Mouse (Mus musculus): Measurements from ENCODE around the gene Proca1. TPM values are rescaled to one million over a fixed set of nuclear protein-coding genes. Genes with fewer than 3 reads are reported as not detected.

Proca1 gene
- total RNA-seq, 2 experiments from 2014 or later, result not detected

DNA sequence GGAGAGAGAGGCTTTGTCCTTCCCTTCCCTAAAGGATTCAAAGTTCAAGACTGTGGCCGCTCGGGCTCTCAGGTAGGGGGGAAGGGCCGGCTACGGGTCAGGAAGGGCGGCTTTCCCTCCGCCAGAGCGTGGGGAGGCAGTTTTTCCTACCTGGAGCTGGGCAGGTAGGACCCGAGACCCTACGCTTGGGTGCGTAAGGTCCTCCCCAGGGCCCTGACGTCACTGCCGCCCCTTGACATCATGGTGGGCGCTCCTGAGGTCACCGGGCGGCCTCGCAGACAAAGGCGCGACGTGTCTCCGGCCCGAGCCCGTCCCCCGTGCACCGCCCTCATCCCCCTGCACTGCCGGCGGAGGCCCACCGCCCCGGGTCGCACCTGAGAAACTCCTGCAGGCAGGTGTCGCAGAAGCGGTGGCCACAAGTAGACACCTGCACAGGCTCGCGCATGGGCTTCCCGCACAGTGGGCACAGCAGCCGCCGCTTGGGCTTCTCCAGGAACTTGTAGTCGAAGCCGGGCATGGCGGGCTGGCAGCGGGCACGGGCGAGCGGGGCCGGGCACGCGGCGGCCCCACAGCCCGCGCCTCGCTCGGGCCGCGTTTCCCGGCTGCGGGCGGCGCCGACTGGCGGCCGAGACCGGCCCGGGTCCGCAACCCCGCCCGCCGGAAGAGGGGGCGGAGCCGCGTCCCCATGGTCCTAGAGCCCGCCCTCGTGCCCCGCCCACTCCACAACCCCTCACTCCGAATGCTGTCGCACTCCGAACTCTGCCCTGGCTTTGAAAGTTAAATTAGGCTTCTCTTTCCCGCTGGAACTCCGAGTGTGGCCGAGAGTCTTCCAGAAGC, 28.1 kb upstream of the Proca1 start, which contains the start of gene Traf4:
TSS of gene Traf4 (minus strand) at position 666 of the 837 bp plus-strand sequence.
- peak; percentile 66 for ATAC-seq (replicated peaks; ENCODE audit: poor library complexity, severe bottlenecking)

- ATAC-seq (replicated peaks; ENCODE audit: poor library complexity, severe bottlenecking), result peak; percentile 42
Measured at GRCm38 (mm10) chr11:78165761-78166109, 27.5 kb upstream of the Proca1 start.

- ATAC-seq (replicated peaks; ENCODE audit: poor library complexity, severe bottlenecking), result no peak
Measured at GRCm38 (mm10) chr11:78166161-78166560, 27.0 kb upstream of the Proca1 start.

GRCm38 (mm10) chr11:78166640-78167039, 26.6 kb upstream of the Proca1 start:
- no peak for ATAC-seq (replicated peaks; ENCODE audit: poor library complexity, severe bottlenecking)

DNA sequence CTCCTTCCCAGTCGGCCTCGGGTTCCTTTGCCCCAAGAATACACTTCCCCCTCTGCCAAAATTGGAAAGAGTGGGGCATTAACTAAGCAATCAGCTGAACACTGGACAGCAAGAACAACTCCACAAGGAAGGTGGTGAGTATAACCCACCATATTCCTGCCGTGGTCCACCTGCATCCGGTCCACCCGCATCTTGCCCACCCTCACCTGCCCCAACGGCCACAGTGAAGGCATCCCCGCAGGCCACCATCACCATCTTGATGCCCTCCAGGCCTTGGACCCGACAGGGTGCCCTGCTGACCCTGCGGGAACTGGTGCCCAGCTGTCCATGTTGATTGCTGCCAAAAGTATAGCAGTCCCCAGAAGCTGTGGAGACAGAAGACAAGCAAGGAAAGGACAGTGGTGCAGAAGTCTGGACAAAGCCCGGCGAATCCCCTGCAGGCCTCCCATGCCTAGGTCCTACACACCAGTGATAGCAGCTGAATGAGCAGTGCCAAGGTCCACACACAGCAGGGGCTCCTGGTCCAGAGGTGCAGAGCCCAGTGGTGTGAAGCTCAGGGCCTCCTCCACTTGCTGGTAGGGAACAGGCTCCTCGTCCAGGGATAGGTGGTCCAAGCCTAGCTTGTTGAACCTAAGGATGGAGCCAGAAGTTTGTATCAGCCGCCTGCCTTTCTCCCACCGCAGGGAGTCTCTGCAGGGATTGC, 25.8 kb upstream of the Proca1 start:
- ATAC-seq (replicated peaks; ENCODE audit: poor library complexity, severe bottlenecking), result no peak

DNA sequence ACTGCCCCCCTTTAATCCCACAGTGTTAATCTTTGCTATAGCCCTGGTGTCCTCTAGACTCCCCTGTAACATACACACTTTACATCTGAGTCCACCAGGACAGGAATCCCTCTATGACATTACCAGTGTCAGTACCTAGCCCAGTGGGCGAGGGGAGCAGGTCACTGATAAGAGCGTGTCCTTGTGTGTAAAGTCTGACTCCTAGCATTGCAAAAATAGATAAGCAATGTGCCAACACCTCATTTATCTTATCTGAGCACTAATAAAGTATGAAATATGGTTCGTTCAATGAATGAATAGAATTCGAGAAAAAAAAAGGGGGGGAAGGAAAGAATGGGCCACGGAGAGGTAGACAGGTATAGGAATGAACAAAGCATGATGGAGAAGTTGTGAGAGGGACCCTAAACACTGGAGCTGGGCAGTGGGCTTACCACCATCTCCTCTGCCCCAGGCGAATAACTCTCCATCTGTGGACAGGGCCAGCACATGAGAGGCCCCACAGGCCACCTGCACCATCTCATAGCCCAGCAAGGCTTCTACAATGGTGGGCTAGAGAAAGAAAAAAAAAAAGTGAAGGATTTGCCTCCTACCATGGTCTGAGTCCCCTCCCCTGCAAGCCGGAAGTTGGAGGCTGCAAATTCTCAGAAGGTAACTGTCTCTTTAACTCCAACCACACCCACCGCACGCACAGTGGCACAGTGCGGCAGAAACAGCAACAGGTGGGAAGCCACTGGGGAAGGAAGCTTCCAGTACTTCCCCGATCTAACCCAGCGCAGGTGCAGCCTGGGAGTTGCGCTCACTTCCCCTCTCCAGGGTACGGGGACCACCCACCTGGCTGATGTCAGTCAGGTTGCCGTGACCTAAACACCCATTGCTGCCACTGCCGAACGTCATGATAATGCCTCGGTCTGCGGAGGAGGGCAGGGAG, 24.4 kb upstream of the Proca1 start:
- ATAC-seq (replicated peaks; ENCODE audit: poor library complexity, severe bottlenecking), result peak; percentile 28

- ATAC-seq (replicated peaks; ENCODE audit: poor library complexity, severe bottlenecking), result no peak
Measured at GRCm38 (mm10) chr11:78170306-78170705, 22.9 kb upstream of the Proca1 start.

- ATAC-seq (replicated peaks; ENCODE audit: poor library complexity, severe bottlenecking), result no peak
Measured at GRCm38 (mm10) chr11:78171328-78171727, 21.9 kb upstream of the Proca1 start.

DNA sequence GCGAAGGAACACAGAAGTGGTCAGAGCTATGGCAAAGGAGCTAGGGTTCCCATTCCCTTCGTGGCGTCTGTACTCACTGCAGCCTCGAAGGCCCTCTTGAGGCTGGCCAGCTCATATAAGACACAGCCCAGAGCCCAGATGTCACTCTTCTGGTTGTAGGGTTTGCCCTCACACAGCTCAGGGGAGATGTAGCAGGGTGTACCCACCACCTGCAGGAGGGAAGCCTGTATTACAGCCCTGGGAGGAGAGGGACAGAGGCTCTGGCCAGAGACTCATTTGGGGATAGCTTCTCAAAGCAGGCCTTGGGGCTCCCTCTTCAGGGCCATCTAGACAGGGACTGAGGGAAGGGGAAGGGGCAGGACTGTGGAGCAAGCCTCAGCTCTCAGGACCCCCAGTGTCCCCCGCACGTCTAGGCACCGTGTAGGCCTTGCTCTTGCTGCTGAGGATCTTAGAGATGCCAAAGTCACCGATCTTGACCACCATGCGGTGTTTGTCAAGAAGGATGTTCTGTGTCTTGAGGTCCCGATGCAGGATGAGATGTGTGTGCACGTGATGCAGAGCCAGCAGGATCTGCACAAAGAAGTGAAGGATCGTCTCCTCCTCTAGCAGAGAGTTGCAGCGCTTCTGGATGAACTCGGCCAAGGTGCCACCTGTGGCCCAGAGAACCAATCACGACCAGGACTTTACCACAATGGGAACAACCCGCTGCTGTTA, 21.0 kb upstream of the Proca1 start:
- ATAC-seq (replicated peaks; ENCODE audit: poor library complexity, severe bottlenecking), result no peak

GRCm38 (mm10) chr11:78172748-78173383, 20.3 kb upstream of the Proca1 start:
- ATAC-seq (replicated peaks; ENCODE audit: poor library complexity, severe bottlenecking), result no peak

DNA sequence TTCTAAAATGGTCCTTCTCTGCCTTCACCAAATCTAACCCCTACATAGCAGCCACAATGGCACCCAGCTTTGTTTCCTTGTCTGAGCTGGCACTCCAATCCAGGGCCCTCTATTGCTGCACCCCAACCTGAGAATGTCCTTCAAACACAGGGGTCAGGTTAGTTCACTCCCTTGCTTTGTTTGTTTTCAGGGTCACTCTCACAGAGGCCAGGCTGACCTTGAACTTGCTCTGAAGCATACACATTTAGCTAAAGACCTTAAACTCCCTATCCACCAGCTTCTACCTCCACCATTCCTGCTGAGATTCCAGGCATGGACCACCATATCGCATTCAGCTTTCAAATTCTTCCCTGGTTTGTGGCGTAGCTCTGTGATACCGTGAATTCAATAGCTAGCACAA, 18.7 kb upstream of the Proca1 start:
- ATAC-seq (replicated peaks; ENCODE audit: poor library complexity, severe bottlenecking), result no peak

GRCm38 (mm10) chr11:78175771-78176401, 17.3 kb upstream of the Proca1 start:
- ATAC-seq (replicated peaks; ENCODE audit: poor library complexity, severe bottlenecking), result no peak

- peak; percentile 56 for ATAC-seq (replicated peaks; ENCODE audit: poor library complexity, severe bottlenecking)
Measured at GRCm38 (mm10) chr11:78176402-78176862, 16.8 kb upstream of the Proca1 start, which contains the start of the genes Nek8 and Tlcd1. TSS of gene Nek8 (minus strand) at chr11:78176675. TSS of gene Tlcd1 (plus strand) at chr11:78176711.

DNA sequence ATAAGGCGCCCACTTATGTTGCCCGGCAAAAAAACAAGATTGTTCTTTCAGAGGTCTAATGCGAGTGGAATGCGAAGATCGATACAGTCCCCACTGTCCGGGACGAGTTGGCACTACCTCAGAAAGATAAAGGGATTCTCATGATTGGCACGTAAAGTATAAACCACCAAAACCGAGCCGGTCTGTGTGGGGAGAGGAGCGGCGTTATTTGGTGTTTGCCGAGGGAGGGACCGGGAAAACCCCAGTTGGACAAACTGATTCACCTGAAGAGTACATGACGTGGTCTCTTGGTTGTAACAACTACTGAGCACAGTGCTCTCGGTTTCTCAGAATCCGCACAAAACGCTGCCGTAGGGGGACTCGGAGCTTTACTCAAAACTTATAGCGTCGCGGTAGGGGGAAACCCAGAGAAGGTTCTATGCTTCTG, 16.3 kb upstream of the Proca1 start:
- ATAC-seq (replicated peaks; ENCODE audit: poor library complexity, severe bottlenecking), result no peak

- peak; percentile 45 for ATAC-seq (replicated peaks; ENCODE audit: poor library complexity, severe bottlenecking)
Measured at GRCm38 (mm10) chr11:78177437-78177836, 15.8 kb upstream of the Proca1 start.

DNA sequence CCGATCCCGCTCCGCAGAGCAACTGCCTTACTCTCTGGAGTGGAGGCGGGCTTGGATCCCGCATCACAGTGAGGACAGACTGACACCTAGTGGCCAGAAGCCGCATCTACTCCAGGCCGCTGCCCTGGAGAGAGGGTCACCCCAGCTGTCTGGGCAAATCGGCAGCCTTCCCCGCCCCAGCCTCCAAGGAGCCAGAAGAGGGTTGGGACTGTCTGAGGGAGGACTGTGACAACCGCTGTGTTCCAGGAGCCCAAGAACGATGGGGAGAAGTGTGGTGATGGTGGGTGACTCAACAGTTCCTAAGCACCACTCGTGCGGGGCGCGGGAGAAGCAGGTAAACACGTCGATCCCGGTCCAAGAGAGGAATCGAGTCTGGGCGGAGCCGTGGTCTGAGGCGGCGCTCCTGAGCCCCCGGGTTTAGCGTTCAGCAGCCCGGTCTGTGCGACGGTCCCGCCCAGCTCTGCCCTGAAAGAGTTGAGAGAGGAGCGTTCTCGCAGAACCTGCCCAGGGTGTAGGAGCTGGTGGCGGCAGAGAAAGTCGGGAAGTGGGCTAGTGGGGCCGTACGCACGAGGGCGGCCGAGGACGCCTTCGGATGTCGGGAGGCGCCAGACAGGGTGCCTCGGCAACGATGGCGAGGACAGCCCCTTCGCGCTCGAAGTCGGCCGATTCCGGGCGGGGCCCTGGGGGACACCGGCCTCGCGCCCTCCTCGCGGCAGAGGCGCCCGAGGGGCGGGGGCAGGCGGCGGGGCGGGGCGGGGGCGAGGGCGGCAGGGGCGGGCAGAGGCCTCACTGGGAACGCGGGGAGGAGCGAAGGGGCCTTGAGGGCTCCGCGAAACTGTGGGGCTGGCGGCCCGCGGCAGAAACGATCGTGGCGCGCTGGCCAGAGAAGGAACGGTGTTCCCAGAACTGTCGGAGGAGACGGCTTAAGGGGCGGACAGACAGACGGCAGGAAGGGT, 15.0 kb upstream of the Proca1 start:
- ATAC-seq (replicated peaks; ENCODE audit: poor library complexity, severe bottlenecking), result peak; percentile 63

DNA sequence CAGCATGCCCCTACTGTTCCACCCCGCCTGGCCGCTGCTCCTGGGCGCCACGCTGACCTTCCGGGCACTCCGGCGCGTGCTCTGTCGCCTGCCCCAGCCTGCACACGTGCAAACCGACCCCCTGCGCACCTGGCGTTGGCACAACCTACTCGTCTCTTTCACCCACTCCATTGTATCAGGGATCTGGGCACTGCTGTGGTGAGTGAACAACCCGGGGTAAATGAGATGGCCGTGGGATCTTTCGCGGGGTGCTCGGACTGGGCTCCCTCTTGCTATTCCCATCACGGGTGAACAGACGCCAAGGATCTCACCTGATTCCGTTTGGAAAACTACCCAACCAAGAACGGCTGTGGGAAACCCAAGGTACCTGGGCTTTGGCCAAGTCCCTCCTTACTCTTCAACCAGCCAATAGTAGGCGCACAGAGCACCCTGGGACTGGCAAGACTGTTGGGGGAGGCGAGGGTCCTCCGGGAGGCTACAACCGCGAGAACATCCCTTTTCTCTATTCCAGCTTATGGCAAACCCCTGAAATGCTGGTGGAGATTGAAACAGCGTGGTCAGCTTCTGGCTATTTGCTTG, 14.2 kb upstream of the Proca1 start:
- ATAC-seq (replicated peaks; ENCODE audit: poor library complexity, severe bottlenecking), result no peak

All from granulocyte monocyte progenitor cell, adult 5-6 weeks (primary cell).